Mouse (Mus musculus) MEL-GATA-1-ER (cell line): ENCODE data around the gene H2al2a.
A peak's percentile ranks its signal among the peaks of the same experiment; 100 is the strongest.
"Not testable (repeated sequence)": the region's sequence is repeated elsewhere in the genome, so short reads cannot be mapped to it uniquely, and the experiment has no call there.

ENCODE experiments used
- DNase-seq: peaks from one replicate; pipeline ENCODE4 v3.0.0-alpha.2; 2012; ENCODE audit warnings: low read depth; ENCODE audit errors: extremely low read depth

The H2al2a gene

DNA sequence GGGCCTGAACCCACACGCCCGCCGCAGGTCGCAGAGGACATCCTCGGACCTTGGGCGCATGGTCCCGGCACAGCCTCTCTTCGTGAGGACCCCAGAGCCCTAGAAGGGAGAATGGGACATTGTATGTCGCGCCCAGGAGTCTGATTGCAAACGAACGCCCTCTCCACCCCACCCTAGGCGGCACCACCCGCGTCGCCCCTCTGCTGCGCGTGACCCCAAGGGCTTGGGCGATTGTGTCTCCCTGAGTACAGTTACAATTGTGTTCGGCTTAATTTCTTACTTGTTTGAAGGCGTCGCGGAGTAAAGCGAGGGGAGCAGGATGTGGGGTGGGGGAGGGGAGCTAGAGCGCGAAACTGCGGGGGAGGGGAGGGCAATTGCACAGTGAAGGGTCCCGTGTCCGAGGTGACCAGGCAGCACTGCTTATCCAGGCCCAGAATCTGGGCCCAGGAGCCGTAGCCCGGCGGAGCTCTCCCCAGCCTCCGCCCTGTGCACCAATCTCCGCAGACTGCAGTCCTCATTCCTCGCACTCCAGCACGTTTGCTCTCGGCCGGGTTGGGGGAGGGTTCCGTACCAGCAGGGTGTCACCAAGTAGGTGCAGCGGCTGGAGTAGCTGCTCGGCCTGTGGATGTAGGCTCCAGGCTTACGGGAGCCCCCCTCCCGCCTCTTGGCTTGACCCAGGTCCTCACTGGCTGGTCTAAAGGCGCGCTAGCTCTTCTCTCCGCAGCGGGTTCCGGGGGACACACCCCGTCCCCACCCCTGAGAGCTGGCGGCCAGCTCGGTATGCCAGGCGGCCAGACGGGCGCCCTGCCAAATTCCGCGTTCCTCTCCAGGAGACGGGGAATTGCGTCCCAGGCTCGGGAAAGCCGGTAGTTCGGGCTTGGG, 31.6 kb upstream of the H2al2a start:
- peak; percentile 36 for DNase-seq

DNA sequence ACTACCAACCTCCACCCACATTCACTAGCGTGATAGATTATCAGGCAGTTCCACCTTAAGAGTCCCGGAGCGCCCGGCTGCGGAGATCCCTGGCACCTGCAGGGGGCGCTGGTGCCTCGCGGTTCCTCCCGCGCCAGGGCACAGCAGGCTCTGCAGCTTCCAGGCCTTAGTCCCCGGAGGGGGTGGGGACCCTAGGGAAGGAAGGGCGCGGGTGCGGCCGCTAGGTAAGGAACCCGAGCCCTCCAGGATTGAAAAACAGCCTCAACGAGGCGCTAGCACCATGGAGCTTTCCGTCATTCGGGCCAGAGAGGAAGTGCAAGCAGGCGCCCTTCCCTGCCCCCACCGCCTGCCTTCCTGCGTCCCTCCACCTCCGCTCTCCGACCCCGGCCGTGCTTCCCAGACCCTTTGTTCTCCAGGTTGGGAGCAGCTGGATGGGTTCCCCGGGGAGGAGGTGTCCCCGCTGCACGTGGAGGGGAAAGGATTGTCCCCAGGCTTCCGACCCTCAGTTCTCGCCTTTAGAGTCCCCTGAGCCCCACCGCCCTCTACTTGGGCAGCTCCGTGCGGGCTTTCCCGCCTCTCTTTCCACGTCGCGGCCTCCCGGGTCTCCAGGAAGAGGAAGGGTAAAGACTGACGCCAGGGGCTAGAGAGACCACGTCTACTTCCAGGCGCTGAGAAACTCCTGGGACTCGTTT, 30.8 kb upstream of the H2al2a start:
- peak; percentile 77 for DNase-seq

DNA sequence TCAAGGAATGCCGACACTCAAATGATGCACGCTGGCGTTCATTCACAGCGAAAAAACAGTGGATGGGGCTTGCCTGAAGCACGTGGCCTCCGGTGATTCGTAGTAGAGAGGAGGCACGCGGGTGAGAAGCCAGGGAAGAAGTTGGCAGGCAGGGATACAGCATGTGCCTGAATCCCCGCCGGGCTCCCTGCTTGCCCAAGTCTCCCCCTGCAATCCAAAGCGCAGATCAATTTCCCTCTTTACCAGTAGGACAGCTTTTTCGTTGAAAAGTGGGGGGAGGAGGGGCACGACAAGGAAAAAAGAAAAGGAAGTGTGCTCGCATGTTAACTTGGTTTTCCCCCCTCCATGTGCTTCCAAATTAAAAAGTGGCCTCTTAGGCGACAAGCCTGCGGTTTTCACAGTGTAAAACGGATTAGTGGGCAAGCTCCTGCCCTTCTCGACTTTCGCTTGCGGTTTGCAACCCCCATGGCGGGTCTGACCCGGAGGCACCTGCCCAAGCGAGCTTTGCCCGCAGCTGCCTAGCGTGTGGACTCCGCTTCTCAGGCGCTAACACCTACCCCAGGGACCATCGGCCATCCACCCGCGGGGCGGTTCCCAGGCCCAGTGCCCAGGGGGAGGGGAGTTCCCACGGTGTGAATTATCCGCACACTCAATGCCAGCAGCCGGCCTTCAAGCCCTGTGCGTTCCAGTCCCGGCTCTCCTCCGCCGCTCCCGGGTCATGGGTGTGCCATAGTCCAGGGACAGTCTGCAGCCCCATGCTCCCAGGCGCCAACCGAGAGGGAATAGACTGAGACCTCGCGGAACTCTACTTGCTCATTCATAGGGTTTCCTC, 29.6 kb upstream of the H2al2a start:
- DNase-seq, result no peak

DNA sequence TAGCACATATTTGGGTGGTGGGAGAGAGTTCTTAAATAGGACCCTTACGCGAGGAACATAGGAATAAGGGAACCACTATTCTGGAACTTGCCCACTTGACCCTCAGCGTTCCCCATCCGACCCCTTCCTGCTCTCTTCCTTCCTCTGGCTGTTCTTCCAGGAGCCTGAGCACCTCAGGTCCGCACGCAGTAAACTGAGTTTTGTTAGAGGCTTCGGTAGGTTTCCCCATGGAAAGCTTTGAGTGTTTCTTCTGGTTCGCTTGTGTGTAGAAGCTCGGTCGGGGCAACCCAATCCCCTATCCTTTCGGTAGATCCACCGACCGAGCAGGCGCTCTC, 29.0 kb upstream of the H2al2a start:
- no peak for DNase-seq

DNA sequence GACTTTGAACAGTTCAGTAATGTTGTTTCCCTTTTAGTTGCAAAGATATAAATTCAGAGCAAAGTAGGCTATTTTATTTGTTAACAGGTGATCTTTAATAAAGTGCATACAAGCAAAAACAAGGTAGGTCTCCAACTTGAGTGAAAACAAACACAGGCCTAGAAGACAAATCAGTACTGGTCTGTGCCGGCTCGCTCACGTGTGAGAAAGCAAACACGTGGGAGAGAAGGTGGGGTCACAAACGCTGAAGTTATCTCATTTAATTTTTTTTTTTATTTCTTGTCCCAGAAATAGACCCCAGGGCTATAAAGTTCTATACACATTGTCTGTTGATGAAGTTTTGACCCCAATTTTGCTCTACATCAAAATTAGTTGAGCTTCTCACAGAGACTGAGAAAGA, 28.4 kb upstream of the H2al2a start:
- no peak for DNase-seq

- DNase-seq, result no peak
Observed at GRCm38 (mm10) chr2:18022886-18023285, 26.1 kb upstream of the H2al2a start.

- DNase-seq, result no peak
Observed at GRCm38 (mm10) chr2:18019122-18019521, 22.4 kb upstream of the H2al2a start.

DNA sequence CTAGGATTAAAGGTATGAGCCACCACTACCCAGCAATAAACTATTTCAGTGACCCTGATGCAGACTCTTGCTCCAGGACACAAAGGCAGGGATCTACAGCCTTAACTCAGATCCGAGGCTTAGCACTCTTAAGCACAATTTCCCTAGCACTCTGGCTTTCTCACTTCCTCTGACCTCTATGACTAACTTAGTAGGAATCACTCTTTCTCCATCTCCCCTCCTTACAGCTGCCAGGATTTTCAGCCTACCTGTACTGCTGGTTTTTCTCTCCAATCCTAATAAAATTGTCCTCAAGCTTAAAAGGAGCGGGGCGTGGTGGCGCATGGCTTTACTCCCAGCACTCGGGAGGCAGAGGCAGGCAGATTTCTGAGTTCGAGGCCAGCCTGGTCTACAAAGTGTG, 20.6 kb upstream of the H2al2a start:
- no peak for DNase-seq

GRCm38 (mm10) chr2:18016639-18017038, 19.9 kb upstream of the H2al2a start:
- DNase-seq, result no peak

DNA sequence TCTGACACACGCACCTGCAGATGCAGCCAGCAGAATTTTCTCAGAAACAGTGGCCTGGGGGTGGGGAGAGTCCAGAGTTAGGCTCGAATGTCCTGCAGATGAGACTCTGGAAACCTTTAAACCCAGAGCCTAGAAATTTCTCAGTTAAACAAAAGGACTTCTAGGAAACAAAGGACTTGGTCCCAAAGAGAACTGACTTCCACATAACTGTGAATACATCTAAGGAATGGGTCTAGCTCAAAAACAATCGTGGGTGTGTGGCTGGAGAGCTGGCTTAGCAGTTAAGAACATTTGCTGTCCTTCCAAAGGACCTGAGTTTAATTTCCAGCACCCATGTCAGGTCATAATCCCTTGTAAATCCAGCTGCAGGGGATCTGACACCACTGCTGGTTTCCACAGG, 18.8 kb upstream of the H2al2a start:
- no peak for DNase-seq

DNA sequence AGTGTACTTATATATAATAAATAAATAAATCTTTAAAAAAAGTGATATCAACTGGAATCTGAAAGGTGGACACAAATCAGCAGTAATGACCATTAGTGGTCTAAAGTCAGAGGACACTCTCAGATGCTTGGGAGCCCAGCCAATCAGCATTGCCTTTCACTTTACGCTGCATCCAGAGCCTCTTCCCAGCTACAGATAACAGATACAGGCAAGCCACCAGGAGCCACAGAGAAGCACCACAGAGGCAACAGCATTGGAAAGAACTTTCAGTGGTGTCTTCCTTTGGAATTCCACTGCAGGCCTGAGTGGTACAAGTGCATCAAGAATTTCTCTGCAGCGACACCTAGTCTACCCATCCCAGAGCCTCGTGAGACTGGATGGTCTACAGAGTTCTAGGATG, 16.1 kb upstream of the H2al2a start:
- DNase-seq, result no peak

DNA sequence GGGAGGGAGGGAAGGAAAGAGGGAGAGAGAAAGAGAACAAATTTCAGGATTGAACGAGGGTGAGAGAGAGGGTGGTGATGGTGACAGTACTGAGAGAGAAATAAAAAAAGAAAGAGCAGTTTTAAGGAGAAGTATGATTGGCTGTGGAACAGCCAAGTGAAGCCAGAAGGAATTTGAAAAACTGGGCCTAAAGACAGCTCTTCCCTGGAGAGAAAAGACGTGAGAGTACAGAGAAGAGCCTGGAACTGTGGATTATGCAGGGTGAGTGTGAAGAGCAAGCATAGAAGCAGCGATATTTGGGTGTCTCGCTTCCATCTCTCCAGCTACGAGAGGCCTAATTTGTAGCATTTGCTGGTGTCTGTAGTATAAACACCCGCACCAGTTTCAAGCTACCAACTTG, 14.5 kb upstream of the H2al2a start:
- DNase-seq, result no peak

DNA sequence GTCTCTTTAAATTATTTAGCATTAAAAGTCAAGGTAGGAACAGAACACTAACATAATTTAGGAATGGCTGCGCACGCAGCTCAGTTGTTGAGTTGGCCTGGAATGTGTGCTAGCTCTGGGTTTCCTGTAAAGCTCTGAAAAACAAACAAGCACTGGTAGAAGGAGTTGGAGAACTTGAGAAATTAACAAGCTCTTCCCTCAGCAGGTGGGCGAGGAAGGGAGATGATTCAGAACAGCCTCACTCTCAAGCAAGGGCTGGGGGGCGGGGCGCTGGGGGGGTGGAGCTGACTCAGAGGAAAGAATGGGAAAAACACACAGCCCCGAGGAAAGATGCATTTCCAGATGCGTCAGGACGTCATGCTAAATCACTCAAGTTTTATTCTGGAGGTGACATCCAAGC, 8.4 kb upstream of the H2al2a start:
- DNase-seq, result no peak

DNA sequence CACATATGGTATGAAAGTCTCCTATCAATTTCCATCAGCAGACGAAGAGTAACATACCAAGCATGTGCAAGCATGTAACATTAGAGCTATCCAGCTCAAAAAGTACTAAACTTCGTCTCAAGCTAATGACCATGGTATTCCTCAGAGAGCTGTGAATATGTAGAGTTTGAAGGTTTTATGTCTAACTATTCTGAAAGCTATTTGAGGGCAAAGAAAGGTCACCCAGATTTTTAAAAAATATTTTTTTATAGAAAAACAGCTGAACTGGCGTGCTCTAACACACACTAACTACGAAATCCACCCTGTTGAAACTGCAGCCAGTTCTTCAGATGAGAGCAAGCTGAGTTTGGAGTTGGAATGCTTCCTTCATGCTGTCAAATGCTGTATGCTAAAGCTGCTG, 7.5 kb upstream of the H2al2a start:
- DNase-seq, result no peak

DNA sequence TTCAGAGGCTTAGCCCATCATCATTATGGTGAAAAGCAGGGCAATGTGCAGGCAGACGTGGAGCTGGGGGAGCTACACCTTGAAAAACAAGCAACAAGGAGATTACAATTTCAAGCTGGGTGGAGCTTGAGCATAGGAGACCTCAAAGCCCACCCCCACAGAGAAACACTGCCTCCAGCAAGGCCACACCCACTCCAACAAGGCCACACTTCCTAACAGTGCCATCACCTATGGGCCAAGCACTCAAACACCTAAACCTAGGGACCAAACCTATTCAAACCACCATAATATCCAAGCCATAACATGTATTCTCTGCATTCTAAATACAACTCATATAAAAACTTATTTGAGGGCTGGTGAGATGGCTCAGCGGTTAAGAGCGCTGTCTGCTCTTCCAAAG, 5.5 kb upstream of the H2al2a start:
- DNase-seq, result no peak

DNA sequence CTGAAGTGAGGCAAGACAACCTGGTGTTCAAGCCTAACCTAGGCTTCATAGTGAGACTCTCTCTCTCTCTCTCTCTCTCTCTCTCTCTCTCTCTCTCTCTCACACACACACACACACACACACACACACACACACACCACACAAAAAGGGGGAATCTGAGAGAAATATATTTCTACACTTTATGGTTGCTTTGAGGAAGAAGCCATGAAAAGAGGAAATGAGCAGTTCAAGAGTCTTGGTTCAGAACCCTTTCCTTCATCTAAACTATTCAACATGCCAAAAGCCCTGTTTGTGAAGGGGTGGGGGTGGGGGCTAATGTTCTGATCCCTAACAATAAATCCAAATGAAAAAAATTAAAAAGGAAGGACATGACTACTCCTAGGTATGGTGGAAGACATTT, 7.2 kb downstream of the H2al2a start:
- DNase-seq, result no peak

- DNase-seq, result no peak
Observed at GRCm38 (mm10) chr2:17989115-17989514, 7.6 kb downstream of the H2al2a start.

- DNase-seq, result no peak
Observed at GRCm38 (mm10) chr2:17986694-17987093, 10.1 kb downstream of the H2al2a start.

DNA sequence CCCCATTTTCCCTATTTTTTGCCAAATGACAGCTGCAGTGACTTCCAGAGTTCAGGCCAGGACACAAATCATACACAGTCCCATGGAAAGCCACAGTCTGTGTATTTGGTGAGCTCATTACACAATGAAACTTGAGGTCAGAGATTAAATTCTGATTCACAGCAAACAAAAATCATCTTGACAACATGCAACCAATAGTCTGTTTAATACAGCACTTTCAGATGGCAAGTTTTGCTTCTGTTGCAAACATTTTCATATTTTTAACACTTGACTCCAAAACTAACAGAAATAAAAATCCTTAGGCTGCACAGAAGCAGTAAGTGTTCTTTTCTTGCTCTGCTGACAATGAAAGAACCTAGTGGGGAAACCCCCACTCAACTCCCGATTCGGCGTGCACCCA, 12.0 kb downstream of the H2al2a start:
- DNase-seq, result no peak

- no peak for DNase-seq
Observed at GRCm38 (mm10) chr2:17982747-17983146, 14.0 kb downstream of the H2al2a start.

- DNase-seq, result no peak
Observed at GRCm38 (mm10) chr2:17978706-17979105, 18.1 kb downstream of the H2al2a start.

GRCm38 (mm10) chr2:17978251-17978650, 18.5 kb downstream of the H2al2a start:
- not testable (repeated sequence) for DNase-seq
